Mouse (Mus musculus) urinary bladder, postnatal 10 days (tissue): ENCODE data around the gene Klhl35.

ENCODE experiments used
- DNase-seq: peaks from one replicate; pipeline ENCODE4 v3.0.0; 2022; ENCODE audit warnings: low spot score

Gene Klhl35

DNA sequence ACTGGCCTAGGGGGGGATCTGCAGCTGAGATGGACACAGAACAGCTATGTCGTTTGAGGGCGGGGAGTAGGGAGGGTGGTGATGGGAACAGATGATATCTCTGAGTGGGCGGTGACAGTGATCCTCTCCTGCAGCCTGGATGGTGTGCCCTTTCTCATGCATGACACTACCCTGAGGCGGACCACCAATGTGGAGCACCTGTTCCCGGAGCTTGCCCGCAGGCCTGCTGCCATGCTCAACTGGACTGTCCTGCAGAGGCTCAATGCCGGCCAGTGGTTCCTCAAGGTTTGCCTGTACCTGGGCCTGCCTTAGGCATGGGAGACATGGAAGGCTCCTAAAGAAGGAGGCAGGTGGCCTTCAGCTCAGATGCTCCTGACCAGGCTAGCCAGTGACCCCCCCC is 12.9 kb upstream of the Klhl35 start:
- DNase-seq = no peak

GRCm38 (mm10) chr7:99454044-99454443 is 11.8 kb upstream of the Klhl35 start:
- DNase-seq = no peak

DNA sequence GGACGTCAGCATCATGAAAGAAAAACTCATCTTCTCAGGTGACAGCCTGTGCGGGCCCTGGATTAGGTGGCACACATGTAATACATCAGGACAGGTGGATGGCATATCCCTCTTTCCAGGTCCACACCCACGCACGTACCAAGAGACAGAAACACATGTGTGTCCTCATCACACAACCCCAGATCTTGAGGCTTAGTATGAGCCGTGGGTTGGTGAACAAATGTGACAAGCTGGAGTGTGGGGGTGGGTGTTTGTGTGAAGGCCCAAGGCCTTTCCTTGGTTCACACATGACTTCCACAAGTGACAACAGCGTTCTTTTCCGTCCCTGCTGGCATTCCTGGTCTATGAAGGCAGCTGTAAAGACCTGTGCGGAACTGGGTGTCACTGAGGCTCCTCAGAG is 7.0 kb upstream of the Klhl35 start:
- DNase-seq = no peak

DNA sequence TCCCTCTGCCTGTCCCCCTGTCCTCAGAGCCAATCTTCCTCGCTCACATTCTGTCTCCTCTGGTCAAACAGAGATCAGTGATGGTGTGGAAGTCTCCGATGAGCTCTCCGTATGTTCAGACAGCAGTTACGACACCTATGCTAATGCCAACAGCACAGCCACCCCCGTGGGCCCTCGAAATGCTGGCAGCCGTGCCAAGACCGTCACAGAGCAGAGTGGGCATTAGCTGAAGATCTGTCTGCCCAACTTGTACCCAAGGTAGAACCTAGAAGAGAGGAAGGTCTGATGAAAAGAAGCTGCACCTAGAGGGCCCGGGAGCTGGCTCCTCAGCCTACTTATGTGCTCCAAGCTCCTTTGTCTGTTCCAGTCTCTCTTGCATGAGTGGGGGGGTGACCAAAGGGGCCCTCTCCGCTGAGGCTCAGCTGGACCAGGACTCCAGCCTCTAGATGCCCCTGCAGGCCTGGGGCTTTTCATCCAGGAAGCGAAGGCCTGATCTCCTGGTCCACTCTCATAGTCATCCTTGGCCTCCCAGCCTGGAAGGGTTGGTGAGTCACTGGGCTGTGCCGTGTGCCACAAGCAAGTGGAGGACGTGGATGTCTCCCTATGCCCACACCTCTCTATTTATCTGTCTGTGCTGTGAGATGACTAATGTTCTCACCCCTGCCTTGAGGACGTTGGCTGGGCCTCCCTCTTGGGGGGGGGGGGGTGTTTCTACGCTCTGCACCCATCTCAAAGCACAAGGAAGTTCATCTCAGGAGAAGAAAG is 5.7 kb upstream of the Klhl35 start:
- DNase-seq = no peak

GRCm38 (mm10) chr7:99463120-99463519 is 2.7 kb upstream of the Klhl35 start:
- no peak for DNase-seq

- no peak for DNase-seq
Observed at GRCm38 (mm10) chr7:99467916-99468282, 2.1 kb downstream of the Klhl35 start.

- DNase-seq = no peak
Observed at GRCm38 (mm10) chr7:99468283-99469132, 2.7 kb downstream of the Klhl35 start.

DNA sequence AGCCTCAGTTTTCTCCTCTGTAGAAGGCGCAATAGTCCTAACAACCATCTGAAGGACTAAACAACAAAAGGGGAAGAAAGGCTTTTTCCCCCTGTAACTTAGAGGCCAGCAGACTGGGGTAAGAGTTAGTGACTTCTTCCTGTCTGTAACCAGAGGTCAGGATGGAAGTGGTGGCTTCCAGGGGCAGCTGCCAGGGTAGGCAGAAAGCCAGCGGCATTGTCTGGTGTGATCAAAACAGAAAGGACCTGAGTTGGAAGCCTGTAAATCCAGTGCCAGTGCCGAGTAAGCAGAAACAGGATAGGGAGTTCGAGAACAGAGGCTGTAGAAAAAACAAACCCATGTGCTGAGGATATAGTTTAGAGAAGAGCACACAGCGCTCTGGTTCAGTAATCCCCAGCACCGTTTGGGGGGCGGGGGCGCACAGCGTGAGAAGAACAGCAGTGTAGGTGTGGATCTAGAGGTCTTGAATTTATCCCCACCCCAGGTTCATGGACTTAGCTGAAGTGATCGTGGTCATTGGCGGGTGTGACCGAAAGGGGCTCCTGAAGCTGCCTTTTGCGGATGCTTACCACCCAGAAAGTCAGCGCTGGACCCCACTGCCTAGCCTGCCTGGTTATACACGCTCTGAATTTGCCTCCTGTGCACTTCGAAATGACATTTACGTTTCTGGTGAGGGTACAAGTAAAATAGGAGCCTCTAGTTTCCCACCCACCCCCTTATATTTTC is 4.0 kb downstream of the Klhl35 start:
- no peak for DNase-seq

- DNase-seq = no peak
Observed at GRCm38 (mm10) chr7:99471578-99471977, 5.8 kb downstream of the Klhl35 start.

GRCm38 (mm10) chr7:99473638-99474407 is 8.0 kb downstream of the Klhl35 start:
- DNase-seq = no peak

- DNase-seq = no peak
Observed at GRCm38 (mm10) chr7:99474836-99475561, 9.2 kb downstream of the Klhl35 start.

GRCm38 (mm10) chr7:99475562-99475911 is 9.7 kb downstream of the Klhl35 start:
- DNase-seq = no peak

- DNase-seq = no peak
Observed at GRCm38 (mm10) chr7:99476558-99477114, 10.8 kb downstream of the Klhl35 start.

DNA sequence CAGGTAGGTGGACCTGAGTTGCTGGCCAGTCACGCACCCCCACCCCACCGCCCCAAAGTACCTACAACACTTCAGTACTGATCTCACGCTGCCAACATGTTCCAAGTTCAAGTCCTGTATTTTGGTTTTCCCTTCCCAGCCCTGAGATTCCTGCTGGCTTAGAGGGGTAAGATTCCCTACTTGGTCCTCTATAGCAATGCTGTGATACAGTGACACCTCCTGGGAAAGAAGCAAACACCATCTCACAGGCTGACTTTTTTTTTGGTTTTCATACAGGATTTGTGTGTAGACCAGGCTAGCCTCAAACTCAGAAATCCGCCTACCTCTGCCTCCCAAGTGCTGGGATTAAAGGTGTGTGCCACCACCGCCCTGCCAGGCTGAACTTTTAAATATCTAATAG is 11.4 kb downstream of the Klhl35 start:
- DNase-seq = no peak

- DNase-seq = no peak
Observed at GRCm38 (mm10) chr7:99482637-99483036, 16.8 kb downstream of the Klhl35 start.

DNA sequence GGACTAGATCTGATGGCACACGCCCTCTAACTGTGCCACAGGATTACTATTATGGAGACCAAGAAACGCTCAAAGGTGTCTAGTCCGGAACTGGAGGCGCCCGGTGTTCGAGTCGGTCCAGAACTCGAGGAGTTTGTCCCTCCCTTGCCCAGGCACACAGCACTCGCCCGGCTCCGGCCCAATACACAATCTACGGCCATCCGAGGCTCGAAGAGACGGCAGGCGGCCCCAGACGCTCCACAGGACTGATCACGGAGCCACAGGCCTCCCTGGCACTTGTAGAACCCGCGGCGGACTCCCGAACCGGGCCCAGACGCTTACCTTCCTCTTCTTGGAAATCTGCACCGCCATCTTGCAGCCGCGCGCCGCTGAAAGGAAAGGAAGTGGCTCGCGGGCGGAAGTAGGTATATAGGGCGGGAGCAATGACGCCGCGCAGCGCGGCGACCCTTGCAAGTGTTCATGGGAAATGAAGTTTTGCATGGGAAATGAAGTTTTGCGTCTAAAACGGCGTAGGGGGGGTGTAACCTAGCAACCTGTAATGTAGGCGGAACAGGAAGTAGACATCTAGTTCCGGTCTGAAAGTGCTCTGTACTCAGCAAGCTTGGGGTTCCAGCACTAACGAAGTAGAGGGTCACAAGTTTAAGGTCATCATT is 17.6 kb downstream of the Klhl35 start, which contains the start of gene Rps3:
Gene Rps3, minus strand, starts transcription at position 468 of the 653 bp plus-strand sequence.
- DNase-seq = peak; percentile 73

DNA sequence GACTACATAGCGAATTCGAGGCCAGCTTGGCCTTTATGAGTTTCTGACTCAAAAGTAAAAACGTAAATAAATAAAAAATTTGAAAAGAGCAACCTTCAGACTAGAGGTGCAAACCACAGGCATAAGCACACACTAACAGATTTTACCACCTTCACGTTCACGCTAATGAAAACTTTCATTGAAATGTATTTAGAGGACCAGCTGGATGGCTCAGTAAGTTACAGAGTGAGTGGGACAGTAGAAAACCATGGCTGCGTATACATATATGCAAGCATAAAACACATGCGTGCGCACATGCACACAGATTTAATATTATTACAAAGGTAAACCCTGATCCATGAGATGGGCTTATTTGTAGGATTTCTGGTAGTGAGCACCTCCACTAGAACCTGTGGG is 18.1 kb downstream of the Klhl35 start:
- DNase-seq = no peak

DNA sequence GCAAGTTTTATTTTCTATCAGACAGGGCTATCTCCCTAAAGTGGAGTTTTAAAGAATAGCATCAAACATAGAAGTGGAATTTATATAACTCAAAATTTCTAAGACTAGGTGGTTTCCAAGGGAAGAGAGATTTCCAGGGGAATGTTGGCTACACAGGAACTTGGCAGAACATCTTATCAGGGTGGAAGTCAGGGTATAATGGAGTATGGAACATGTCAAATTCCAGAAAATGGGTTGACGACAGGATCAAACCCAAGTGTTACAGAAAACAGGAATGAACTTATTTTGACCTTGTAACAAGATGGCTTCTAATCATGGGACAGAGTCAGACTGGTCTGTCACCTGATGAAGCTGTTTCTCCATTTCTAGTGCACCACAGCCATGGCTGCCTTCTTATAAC is 18.9 kb downstream of the Klhl35 start:
- DNase-seq = no peak

DNA sequence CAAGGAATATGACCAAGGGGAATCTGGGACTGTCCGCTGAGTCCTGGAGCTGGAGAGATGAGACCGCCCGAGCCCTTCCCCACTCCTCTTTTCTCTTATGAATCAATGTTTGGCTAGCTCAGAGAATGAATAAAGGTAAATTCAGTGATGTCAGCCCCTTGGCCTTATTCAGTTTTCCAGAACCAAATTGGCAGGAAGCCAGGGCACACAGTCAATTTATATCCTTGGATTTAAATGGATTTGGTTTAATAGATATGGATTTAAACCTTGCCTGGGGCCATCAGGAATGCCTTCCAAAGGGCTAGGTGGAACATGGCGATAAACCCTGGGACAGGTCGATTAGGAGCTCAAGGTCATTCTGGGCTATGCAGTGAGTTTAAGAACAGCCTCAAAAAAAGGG is 23.9 kb downstream of the Klhl35 start:
- DNase-seq = no peak

GRCm38 (mm10) chr7:99499128-99499527 is 33.3 kb downstream of the Klhl35 start:
- no peak for DNase-seq
